Mouse (Mus musculus) liver, postnatal 0 days (tissue): ENCODE measurements at regions not wholly inside any gene's neighbourhood (a gene's known extent, or its start where the extent isn't known, plus 50 kb on each side); places are given as distances from the start of the nearest gene placed in this dataset.

ENCODE experiments used
- CTCF ChIP-seq: sonication (generic); IDR thresholded peaks from 2 replicates; pipeline ENCODE4 v1.5.1; 2016; ENCODE audit warnings: antibody characterized with exemption, low read depth
- EP300 ChIP-seq: IDR thresholded peaks from 2 replicates; pipeline ENCODE4 v1.6.1; 2016; ENCODE audit warnings: antibody characterized with exemption, low read depth, mild to moderate bottlenecking

- TF ChIP-seq EP300 (no peak), CTCF (no peak)
Observed at GRCm38 (mm10) chr5:74935676-74936075, 108.9 kb downstream of the Chic2 start.
